Mouse (Mus musculus): Measurements from ENCODE around the gene Znrf2.

DNA sequence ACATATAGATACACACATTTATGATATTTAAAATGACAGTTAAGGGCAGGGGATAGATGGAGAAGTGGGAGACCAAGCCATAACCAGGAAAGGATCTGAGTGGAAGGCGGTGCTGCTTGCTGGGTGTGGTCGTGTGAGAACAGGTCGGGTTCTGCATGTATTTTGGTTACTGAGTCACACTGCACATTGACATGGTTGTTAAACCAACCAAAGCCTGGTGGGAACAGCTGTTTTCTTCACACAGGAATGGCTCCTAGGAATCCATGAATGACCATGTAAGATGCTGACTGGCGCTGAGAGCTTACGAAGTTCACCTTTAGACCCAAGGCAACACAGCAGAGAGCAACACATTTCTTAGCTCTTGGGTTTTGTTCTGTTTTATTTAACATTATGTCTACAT is 36.7 kb upstream of the Znrf2 start:
- TF ChIP-seq POLR2A (IDR thresholded peaks at IDR 0.05; ENCODE audit: low read depth, low read length) (no peak), CTCF (IDR thresholded peaks at IDR 0.05; ENCODE audit: extremely low read depth, insufficient read depth, insufficient read length, insufficient replicate concordance) (no peak)

Data from spleen, adult 2 months (tissue).